Mouse (Mus musculus): ENCODE results near the gene Kcnd3. TPM values are rescaled to one million over a fixed set of nuclear protein-coding genes. Genes with fewer than 3 reads are reported as not detected.
A peak's percentile ranks its signal among the peaks of the same experiment; 100 is the strongest.
"Not testable (repeated sequence)": the region's sequence is repeated elsewhere in the genome, so short reads cannot be mapped to it uniquely, and the experiment has no call there.

Gene Kcnd3
- polyA plus RNA-seq, 1 experiment, result 10.4 TPM

GRCm38 (mm10) chr3:105699241-105699933 is 247.3 kb downstream of the Kcnd3 start:
- DNase-seq (ENCODE audit: low spot score), result no peak

DNA sequence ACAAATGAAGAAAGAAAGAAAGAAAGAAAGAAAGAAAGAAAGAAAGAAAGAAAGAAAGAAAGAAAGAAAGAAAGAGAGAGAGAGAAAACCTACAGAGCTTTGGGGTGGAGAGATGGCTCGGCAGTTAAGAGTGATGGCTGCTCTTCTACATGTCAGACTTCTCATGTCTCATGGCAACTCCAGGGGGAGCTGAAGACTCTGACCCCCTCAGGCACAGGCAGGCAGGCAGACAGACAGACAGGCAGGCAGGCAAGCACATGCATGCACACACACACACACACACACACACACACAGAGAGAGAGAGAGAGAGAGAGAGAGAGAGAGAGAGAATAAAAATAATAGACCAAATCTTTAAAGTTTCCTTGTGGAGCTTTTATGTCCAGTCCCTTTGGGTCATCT is 248.7 kb downstream of the Kcnd3 start:
- DNase-seq (ENCODE audit: low spot score), result not testable (repeated sequence)

GRCm38 (mm10) chr3:105701399-105701798 is 249.3 kb downstream of the Kcnd3 start:
- DNase-seq (ENCODE audit: low spot score), result no peak

GRCm38 (mm10) chr3:105703571-105703970 is 251.4 kb downstream of the Kcnd3 start:
- DNase-seq (ENCODE audit: low spot score), result no peak

- DNase-seq (ENCODE audit: low spot score), result peak; percentile 67
These were observed 252.2 kb downstream of the Kcnd3 start, which contains the start of gene Inka2 for GRCm38 (mm10) chr3:105704031-105705008. Inka2 (plus strand) TSS chr3:105704599.

GRCm38 (mm10) chr3:105705061-105705549 is 253.0 kb downstream of the Kcnd3 start:
- peak; percentile 79 for DNase-seq (ENCODE audit: low spot score)

- DNase-seq (ENCODE audit: low spot score), result no peak
These were observed 253.4 kb downstream of the Kcnd3 start for GRCm38 (mm10) chr3:105705561-105705960.

DNA sequence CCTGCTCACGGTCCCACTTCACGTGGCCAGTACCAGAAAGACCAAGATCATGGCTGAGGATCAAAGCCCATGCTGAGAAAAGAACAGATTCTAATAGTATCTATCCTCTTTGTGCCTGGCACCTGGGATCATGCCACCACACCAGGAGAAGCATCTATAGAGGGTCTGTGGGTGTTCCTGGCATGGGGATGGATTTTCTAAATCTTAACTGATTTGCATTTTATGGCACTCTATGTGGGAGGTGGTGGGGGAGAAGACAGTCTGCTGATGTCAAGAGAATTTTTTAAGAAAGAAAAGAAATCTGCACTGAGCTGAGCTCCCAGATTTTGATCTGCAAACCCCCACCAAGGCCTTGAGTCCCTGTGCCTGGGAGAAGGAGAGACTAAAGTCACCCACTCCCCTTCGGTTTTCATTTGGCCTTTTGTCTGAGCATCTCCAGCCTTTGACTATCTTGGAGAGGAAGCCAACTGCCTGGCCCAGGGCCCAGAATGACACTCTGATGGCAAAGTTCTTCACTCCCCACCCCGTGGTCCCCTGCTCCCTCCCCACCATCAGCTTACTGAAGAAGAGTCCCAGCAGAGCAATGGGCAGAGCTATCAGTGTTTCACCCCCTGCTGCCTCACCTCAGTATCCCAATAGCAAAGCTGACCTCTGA is 254.4 kb downstream of the Kcnd3 start:
- DNase-seq (ENCODE audit: low spot score), result peak; percentile 21

DNA sequence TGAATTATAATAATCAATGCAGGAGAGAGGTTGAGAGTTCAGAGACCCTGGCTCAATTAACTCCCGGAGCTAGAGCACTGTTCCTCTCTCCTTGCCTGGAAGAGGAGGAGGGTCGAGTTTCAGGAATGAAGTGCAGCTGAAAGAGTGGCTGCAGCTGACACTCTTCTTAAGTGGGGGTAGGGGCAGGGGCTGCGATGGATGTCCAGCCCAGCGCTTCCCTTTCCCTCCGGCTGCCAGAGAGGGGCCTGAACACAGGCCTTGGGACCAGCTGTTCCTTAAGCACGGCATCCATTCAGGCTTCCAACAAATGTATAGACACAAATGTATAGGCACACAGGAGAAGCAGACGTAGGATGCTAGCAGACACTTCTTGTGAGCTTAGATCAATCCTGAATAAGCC is 255.5 kb downstream of the Kcnd3 start:
- DNase-seq (ENCODE audit: low spot score), result no peak

- DNase-seq (ENCODE audit: low spot score), result peak; percentile 20
These were observed 258.1 kb downstream of the Kcnd3 start for GRCm38 (mm10) chr3:105710246-105710645.

- DNase-seq (ENCODE audit: low spot score), result no peak
These were observed 259.6 kb downstream of the Kcnd3 start for GRCm38 (mm10) chr3:105711741-105712140.

DNA sequence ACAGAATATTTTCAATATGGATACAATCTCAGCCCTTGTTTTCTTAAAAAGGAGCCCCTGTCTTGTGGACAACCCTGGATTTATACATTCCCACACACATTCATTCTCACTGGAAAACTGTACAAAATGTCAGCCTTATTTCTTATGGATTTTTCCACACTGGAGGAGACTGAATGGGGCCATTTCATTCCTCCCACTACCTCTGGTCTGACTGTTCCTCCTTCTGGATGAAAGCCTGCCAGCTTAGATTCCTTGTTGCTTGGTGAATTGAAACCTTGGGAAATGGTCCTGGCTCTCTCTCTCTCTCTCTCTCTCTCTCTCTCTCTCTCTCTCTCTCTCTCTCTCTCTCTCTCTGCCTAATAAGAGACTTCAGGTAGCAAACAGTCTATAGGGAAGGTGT is 260.7 kb downstream of the Kcnd3 start:
- DNase-seq (ENCODE audit: low spot score), result no peak

DNA sequence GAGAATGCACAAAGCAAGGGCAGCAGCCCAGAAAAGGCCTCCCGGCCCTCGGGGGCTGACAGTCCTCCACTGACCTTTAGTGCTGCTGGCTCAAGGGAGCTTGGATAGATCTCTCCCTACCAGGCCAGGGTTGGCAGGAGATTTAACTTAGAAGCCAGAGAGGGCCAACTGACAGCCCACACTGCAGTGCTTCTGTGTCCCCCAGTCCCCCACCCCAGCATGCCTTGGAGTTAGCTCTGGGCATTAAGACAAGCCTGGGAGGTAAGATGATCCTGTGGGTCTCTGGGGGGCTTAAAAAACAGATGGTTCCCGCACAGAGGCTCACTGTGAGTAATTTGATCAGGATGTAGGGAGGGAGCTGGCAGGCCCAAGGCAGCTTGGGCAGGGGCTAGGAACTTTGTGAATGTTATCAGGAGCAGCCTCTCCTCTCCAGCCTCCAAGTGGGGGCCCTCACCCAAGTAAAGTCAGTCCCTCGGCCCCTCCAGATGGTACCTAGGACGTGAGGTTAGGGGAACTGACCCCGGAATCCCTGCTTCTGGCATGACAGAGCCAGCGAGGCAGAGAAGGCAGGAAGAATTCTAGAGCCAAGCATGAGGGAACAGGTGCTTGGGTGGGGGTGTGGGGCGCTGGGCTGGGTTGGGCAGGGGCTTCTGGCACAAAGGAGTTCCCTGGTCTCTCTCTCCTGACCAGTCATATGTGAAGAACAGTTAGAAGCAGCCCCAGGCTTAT is 262.1 kb downstream of the Kcnd3 start:
- peak; percentile 21 for DNase-seq (ENCODE audit: low spot score)

DNA sequence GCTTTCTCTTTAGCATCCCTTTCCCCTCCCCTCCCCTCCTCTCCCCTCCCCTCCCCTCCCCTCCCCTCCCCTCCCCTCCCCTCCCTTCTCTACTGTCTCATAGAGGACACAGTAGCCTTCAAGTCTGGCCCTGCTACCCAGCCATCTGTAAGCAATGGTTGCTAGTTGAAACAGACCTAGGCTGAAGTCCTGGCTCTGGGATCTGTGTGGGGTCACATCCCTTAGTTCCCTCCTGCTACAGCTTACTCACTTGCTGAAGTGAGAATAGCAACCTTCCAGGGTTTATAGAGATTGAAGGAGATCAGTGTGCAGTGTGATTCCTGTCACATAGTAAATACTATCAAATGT is 262.7 kb downstream of the Kcnd3 start:
- DNase-seq (ENCODE audit: low spot score), result no peak

DNA sequence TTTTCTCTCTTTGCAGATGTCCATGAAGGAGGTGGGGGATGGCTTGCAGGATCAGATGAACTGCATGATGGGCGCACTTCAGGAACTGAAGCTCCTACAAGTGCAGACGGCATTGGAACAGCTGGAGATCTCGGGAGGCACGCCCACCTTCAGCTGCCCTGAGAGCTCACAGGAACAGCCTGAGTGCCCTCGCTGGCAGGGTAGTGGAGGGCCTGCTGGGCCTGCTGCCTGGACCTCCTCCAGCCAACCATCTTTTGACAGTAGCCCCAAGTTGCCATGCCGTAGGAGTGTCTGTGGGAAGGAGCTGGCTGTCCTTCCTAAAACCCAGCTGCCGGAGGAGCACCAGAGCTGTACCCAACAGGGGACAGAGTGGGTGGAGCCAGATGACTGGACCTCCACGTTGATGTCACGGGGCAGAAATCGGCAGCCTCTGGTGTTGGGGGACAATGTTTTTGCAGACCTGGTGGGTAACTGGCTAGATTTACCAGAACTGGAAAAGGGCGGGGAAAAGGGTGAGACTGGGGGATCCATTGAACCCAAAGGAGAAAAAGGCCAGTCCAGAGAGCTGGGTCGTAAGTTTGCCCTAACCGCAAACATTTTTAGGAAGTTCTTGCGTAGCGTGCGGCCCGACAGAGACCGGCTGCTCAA is 264.3 kb downstream of the Kcnd3 start:
- DNase-seq (ENCODE audit: low spot score), result no peak

DNA sequence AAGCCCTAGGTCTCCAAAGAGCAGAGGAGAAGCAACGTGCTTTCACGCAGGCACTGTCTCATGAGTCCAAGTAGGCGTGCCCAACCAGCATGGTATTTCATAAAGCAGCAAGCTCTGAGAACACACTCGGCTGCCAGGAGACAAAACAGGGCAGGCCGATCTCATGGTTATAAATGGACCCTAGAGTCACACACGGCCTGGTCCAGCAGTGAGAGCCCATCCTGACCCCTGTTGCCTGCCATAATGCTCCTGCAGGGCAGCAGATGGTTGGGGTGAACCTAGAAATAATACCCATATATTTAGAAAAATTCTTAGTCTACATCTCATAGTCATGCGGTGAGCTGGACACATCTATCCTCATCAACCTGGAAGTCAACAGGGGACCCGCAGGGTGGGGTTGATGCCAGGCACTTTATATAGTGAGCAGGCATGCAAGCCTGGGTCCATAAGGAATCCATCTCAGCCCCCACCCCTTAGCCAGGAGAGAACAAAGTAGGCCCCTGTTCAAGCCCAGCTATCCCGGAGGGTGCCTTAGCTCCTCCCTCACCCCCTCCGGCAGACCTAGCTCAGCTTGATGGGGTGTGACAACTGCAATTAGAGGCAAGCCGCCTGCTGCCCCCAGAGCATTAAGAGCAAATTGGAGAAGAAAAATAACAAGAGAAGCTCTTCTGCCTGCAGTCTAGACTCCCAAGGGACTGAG is 265.9 kb downstream of the Kcnd3 start:
- no peak for DNase-seq (ENCODE audit: low spot score)

DNA sequence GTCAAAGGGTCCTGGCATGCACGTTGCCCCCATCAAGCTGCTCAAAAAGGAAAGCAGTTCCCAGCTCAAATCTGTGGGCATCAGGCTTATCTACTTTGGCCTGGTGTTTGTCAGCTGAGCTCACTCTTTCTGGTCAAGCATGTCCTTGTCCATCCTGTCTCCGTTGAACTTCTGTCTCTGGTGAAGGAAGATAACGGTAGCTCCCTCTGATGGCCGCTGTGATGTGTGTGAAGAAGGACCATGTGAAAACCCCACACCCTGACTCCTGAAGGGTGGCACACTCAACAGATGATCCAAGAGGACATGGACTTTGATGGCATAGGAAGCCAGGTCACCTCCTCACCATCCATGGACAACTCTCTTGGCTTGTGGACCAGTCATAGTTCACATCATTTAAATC is 266.6 kb downstream of the Kcnd3 start:
- no peak for DNase-seq (ENCODE audit: low spot score)

DNA sequence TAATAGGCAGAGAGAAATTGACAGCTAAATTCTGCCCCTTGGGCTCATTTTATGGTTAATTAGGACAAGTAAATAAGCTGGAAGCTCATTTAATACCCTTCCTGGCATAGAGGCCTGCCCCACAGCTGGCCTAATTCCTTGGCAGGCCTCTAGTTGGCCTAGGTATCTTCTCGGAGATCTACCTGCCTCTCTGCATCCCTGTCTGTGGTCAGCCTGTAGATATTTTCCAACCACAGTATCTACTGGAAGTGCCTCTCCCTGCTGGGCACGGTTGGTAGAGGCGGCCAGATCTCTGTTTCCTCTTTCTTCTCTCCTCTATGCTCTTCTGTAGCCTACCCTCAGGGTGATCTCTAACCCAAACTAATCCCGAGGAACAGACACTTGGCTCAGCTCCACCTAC is 267.8 kb downstream of the Kcnd3 start:
- no peak for DNase-seq (ENCODE audit: low spot score)

GRCm38 (mm10) chr3:105720514-105720913 is 268.4 kb downstream of the Kcnd3 start:
- DNase-seq (ENCODE audit: low spot score), result no peak

DNA sequence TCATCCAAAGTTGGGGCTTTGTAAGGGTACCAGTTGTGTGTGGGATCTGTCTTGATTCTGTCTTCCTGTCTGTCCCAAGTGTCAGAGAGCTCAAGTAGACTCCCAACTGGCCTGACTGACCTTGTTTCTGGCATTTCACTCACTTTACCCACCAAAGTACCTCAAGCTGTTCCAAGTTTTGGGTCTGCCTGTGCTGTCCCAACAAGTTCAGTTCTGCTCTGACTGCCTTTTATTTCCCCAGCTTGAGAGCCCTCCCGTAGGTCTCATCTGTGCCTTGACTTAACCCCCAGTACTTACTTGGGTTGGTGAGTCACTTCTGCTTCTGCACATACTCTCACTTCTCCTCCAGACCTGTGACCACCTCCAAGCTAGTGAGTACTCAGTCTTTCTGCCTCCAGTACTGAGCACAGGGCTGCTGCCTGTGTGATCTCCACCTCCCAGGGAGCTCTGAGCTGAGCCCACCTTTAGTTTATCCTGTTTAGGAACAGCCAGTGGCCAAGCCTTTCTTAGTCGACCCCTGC is 269.6 kb downstream of the Kcnd3 start:
- DNase-seq (ENCODE audit: low spot score), result no peak
